Mouse (Mus musculus) common myeloid progenitor, adult 5-6 weeks (primary cell): Measurements from ENCODE around the gene Ankfn1. TPM values are rescaled to one million over a fixed set of nuclear protein-coding genes. Genes with fewer than 3 reads are reported as not detected.
A peak's percentile ranks its signal among the peaks of the same experiment; 100 is the strongest.

Experiments used
- ATAC-seq: replicated peaks from 2 replicates; pipeline ENCODE4 v1.8.0; 2016; ENCODE audit warnings: low read depth, mild to moderate bottlenecking, moderate TSS enrichment, inconsistent platforms; ENCODE audit not compliant: poor library complexity, severe bottlenecking
- total RNA-seq: library from RNA; stranded (forward); fragments of 200-1000, 187-1606 nt; gene quantifications from 2 replicates; pipeline ENCODE4 v1.2.3, GENCODE M21; 2017

Gene Ankfn1
- total RNA-seq: not detected in 2 replicates

DNA sequence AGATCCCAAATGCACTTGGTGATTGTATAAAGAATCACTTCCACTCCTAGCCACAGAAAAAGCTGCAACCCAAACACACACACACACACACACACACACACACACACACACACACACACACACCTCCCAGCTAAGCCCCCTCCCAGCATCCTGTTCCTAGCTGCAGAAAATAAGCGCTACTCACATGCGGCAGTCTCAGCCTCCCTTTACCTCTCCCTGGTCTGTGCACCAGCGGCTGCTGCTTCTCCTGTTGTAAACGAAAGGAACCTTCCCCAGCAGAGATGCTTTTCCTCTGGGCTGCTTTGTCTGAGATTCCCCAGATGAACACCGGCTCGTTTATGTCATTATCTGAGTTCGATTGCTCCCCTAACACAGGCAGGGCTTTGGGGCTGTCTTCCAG, at the start of gene Ankfn1:
Ankfn1 (minus strand) TSS at position 223 of the 400 bp plus-strand sequence.
- no peak for ATAC-seq

DNA sequence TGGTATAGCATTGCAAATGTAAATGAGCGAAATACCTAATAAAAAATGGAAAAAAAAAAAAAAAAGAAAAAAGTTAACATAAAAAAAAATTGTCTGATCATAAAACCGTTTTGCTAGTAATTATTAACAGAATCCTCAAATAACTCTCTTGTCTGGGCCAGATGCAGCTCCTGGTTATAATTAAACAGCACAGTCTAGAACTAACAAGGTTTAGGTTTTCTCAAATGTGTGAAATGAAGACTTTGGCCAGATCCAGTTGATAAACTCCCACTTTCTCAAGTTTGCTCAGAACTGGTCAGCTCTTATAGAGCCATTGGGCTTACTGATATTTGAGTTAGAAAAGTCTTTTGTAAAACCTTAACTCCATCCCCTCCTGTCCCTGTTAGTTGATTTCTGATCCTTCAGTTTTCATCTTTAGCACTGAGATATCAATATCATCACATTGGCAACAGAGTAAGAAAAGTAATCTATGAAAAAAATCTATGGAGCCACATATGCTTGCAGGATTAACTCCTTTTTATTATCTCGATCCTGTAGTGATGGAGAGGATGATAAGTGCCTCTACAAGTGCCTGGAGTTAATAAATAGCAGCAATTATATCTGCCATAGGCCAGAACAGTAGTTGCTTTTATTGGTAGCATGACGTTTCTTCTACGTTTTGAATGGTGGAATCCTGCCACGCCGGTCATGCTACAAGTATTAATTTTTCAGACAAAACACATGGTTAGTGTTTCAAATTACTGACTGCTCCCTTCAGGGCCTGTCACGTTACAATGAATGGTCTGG, 46.4 kb upstream of the Ankfn1 start:
- ATAC-seq: no peak

DNA sequence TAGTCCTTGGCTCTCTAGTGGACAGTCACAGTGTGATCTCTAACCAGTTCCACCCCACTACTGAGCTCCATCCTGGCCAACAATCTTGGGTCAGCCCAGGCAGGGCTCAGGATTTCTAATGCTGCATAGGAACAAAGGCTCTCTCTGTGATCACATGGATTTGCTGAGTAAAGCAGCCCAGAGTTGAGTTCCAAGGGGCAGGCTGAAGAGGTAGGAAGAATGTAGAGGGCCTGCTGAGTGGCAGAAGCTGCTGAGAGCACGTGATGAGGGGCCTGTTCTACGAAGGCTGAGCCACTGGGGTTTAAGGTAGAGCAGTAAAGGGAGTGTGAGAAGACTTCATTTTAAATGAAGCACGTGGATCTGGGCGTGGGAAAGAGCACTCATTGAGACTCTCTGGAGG, 41.1 kb upstream of the Ankfn1 start:
- no peak for ATAC-seq

DNA sequence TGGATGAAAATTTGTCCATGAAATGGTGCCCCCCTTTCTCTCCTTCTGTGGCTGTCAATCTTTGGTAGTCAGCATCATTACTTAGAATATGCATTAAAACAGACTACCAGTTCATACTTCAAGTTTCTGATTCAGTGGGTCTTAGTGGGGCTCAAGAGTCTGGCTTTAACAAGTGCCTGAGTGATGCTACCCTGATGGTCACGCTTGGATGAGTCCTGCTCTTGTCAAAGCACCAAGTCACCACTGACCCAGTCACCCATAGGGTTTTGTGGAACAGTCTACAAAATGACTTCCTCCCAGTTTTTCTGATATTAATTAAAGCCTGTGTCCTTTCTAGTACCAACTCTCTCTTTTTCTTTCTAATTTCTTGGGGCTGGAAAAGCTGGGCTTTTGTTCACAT, 34.0 kb upstream of the Ankfn1 start:
- no peak for ATAC-seq

DNA sequence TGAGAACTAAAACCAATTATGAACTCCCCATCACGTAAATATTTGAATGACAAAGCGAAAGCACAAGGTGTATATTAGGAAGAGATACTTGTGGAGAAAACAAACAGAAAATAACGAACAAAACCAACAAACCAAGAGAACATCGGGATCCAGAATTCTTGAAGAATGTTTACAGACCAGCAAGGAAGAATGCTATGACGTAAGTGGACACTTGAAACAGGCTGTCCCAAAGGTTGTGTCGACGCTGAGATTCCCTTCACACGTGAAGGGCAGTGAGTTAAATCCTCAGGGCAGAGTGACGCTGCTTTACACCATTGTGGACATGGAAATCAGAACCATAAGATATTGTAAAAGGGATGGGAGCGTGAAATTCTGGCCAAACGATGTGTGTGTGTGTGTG, 30.5 kb upstream of the Ankfn1 start:
- no peak for ATAC-seq

DNA sequence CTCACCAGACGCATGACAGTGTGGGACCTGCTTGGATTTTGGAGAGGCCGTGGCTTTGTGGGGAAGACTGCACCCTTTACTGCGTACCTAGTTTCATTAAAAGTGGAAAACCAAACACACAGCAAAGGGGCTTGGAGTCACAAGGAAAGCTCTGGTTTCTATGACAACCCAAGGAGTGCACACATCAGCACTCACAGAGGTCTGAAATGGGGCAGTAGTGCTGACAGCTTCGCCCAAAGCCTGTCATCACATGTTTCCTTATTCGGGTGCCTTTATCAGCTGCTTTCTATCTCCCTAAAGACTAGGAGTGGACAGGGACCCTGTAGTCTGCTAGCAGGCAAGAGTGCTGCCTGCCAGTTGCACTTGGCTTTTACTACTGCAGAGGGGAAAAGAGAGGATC, 27.4 kb upstream of the Ankfn1 start:
- no peak for ATAC-seq

DNA sequence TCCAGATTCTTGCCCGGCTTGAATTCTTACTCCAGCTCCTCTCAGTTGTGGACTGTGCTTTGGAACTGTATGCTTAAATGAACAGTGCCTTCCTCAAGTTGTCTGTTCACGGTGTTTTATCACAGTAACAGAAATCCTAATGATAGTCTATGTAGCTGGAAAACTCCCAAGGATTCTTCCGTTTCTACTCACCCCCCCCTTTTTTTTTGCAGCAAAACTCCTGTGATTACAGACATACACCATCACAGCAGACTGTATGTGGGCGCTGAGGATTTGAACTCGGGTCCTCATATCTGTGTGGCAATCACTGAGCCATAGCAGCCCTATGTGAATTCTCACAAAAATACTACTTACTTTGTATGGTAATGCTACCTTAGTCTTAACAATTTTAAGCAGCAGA, 26.5 kb upstream of the Ankfn1 start:
- ATAC-seq: no peak

DNA sequence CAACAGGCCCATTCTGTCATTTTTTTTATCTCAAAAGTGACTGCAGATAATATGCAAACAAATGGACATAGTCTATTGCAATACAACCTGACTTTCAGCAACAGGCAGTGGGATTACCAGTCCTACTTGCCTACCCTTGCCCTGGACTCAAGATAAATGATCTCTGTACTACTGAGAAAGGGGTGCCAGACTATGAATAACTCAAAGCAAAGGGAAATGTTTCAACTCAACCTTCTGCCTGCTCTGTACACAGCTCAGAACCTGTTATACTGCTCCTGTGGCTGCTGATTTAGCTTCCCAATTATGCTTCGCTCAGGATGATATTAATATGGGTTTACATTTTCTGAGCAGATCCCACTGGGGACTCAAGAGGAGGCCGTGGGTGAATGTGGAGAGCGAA, 15.3 kb upstream of the Ankfn1 start:
- no peak for ATAC-seq

DNA sequence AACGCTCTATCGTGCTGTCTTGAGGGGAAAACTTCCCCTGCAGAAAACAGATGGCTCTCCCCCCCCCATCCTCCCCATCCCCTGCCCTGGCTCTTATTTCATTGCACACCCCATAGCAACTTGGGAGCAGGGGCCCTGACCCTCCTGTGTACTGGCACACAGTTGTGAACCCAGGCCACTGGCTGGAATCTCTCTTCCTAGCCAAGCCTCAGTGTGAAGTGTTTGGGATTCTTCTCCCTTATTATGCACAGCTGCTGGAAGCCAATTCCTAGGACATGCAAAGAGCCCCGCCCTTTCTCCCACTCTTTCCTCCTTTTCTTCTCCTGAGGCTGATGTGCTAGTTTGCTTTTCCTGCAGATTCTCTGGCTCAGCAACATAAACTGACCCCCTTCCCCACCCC, 1.4 kb downstream of the Ankfn1 start:
- ATAC-seq: no peak

DNA sequence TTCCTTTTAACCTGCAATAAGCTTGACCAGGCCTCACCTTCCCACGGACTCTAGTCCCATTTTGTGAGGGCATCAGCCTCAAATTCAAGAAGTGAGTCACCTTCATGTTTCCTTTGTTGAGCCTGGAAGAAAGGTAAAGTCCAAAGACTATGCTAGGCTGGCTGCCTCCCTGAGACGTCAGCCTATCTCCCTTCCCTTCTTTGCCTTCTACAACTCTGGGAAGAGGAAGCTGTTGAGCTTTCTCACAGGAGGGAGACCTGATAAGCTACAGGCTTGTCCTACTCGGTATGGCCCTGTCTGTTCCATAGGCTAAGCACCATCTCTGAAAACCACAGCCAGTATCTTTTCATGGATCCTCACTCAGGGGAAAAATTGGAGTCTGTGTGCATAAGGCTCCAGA, 2.5 kb downstream of the Ankfn1 start:
- ATAC-seq: no peak

DNA sequence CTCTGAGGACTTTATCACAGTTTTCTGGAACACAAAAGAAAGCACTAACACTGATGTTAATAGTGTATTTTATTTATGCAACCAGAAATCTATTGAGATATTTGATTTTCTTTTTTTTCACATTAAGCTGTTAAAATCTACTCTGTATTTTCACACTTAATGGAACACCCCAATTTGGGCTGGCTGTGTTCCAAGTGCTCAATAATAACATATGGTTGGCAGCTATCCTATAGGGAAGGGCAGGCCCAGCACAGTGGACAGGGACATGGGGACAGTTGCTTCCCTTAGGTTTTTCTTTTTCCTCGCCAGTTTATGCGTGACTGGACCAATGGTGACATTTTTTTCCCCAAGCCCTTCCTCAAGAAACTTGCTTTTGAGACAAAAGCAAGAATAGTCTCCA, 4.5 kb downstream of the Ankfn1 start:
- no peak for ATAC-seq

DNA sequence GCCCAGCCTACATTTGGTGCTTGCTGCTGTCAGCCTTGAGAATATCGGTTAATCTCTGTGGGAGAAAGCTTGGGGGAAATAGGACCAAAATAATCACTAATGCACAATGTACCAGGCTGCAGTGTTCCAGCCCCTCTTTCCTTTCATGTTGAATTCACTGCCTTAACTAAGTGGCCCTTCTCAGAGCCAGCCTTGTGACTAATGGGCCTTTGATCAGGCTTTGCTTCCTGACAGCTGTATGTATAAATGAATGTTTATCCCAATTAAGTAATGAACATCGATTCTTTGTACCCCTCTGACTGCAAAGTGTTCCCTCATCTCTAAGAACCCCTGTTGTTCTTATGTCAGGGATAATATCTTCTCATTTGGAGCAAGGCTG, 11.7 kb downstream of the Ankfn1 start:
- ATAC-seq: no peak

DNA sequence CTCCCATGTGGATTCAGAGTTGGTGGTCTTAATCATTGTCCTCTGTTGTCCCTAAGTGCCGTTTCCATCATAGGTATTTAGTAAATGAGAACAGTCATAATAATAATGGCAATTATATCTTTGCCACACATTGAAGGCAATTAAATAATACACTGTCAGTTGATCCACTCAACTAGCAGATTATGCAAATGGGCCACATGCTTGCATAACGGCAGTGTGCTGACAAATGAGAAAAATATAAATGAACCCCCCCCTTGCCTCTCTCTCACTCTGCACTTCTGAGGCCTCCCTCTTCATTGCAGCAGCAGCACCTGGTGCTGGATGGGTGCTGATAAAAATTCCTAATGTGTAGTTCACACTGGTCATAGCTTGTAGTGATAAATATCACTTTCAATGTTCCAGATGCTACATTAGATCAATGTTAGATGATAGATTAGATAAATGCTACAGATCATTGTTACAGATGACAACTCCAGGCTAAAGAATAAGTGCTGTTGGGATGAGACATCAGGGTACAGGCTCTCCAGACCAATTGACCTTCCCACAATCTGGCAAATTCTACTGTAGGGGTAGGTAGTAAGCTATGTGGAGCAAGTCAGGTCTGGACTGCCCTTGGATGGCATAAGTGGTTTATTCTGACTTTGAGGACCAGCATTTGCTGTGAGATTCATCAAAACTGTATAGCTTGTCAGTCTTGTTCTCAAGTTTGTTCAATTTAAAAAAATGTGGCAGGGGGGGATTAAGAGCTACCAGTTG, 12.3 kb downstream of the Ankfn1 start:
- no peak for ATAC-seq

DNA sequence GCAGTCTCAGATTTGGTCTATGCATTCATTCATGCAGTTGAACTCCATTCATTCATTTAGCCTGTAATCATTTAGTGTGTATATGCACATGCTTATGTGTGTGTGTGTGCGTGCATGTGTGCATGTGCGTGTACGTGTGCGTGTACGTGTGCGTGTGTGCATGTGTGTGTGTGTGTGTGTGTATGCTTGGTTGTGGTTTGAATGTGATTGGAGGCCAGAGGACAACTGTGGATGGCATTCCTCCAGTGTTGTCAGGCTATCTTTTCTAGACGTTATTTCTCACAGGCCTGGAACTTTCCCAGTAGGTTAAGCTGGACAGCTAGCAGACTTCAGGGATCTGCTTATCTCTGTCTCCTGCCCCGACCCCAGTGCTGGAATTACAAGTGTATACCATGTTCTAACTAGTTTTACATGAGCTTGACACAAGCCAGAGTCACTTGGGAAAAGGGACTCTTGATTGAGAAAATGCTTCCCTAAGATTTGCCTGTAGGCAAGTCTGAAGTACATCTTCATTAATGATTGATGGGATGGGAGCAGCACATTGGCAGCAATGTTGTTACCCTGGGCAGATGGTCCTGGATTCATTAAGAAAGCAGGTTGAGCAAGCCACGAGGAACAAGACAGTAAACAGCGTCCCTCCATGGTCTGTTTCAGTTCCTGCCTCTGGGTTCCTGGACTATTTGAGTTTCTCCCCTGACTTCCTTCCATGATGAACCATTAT, 43.3 kb downstream of the Ankfn1 start:
- no peak for ATAC-seq

DNA sequence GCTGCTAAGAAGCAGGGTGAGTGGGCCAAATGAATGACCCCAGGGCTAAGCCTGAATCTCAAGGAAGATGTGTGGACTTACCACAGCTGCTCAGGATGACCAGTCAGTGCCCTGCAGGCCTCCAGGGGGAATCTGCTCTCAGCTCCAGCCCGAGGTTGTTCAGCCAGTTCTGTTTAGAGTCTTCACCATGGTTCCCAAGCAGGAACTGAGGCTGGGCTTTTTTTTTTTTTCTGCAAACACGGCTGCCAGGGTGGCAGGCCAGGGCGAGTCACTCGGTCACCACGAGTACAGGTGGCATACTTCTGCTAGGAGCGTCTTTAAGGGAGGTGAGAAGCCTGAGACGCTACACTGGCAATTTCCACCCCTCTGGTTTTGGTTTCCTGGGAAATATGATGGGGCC, 43.9 kb downstream of the Ankfn1 start:
- ATAC-seq: no peak

DNA sequence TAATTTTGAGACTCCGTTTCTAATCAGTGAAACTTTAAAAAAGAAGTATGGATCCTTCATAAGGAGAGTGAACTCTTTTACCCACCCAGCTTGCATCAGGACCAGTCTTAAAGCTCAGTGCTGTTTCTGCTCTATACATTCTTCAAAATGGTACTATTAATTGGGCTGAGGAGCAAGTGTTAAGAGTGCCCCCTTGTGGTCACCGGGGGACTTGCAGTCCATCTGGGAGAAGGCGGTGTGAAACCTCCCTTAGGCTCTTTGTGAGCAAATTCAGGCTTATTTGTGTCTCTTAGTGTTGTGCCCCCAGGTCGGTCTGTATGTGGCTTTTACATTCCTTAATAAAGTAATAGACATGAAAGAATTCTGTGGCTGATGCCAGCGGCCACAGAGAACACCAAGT, 56.6 kb downstream of the Ankfn1 start:
- peak; percentile 80 for ATAC-seq

DNA sequence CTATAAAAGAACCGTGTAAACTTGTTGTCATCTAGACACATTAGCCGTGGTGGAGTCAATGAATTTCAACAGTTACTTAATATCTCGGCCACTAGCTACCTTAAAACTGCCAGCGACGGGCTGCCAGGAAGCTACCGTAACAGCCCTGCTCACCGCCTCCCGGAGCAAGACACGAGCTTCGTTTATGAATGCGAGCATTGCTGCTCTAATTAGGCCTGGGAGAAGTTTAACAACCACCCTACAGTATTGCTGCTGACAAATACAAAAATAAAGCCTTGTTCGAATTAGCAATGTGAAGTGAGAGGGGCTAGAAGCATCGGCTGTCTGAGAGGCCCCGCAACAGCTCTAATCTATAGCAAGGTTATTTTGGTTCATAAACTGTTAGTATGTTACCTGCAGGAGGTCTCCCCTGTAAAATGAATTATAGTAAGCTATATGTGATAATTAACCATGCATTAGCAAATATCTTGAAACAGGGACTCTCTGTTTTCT, 58.9 kb downstream of the Ankfn1 start:
- ATAC-seq: no peak

DNA sequence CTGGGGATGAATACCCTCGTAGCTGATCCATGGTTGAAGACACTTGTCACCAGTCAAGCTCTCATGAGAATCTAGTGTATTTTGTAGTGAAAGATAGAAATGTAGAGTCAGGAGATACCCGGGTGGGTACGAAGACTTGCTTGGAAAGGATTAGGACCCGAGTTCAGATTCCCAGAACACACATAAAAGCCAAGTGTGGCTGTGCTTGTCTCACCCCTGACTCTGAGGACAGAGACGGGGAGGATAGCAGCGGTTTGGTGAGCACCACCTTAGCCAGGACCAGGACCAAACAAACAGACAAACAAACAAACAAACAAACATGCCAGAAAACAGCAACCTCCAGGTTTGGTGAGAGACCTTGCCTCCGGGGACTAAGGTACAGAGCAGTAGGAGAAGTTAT, 61.1 kb downstream of the Ankfn1 start:
- no peak for ATAC-seq

DNA sequence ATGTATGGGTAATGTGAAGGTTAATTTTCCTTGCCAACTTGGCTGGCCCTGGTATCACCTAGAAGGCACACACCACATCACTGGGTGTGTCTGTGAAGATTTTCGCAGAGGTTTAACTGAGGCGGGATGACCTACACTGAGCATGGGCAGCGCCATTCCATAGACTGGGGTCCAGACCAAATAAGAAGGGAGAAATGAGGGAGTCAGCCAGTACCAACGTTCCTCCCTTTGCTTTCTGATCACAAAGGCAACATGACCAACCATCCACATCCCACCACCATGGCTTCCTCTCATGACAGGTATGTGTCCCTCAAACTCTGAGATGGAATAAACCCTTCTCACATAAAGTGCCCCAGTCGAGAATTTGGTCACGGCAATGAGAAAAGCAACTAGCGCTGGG, 68.9 kb downstream of the Ankfn1 start:
- ATAC-seq: no peak

DNA sequence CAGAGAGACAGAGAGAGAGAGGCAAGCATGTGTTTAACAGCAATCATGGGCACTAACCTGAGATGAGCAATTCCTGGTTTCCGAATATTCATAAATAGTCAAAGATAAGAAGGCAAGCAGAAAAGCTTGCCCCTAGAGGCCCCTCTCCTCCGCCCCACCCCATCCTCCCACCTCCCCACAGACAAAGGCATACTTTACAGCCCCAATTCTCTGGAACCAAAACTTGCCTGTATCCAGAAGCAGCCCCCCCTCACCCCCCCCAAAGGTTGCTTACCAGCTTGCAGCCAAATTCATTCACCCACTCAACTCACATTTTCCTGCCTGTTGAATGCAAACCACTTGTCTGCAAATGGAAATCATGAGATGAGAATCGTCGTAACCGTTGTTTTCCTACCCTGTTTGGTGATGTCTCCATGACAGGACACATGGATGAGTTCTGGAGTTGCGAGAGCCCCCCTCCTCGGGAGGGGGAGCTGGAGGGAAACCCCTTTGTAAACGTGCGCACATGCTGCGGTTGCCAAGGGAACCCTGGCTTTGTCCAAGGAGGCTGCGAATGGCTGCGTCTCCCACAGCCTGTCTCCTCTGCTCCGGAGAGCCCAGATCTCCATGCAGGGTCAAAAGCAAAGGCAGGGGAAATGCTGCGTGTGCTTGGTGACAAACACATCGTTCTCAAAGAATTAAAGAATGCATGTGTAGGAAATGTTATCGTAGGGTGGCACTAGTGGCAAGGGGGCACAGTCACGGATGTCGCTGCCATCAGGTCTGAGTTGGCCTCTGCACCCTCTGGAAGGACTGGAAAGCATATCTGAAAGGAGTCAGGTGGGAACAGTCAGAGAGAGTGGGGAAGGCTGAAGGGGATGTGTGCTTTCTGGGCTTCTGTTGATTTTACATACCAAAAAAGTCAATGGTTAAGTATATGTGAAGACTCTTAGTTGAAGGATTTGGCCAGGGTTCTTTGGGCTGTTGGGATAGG, 80.7 kb downstream of the Ankfn1 start:
- no peak for ATAC-seq
